Mouse (Mus musculus) heart, postnatal 0 days (tissue): ENCODE data around the gene Eya2.

Experiments
- CTCF ChIP-seq: IDR thresholded peaks from 2 replicates; pipeline ENCODE4 v1.5.1; 2016; ENCODE audit warnings: antibody characterized with exemption, control low read depth, low read depth
- EP300 ChIP-seq: IDR thresholded peaks from 2 replicates; pipeline ENCODE4 v1.6.1; 2016; ENCODE audit warnings: antibody characterized with exemption, low read depth

- no peak for TF ChIP-seq CTCF
- no peak for TF ChIP-seq EP300
These were observed 137.9 kb downstream of the Eya2 start for GRCm38 (mm10) chr2:165732552-165733238.
